Mouse (Mus musculus) left cerebral cortex, adult 2 months (tissue): ENCODE data around the gene Sectm1a. TPM values are rescaled to one million over a fixed set of nuclear protein-coding genes. Genes with fewer than 3 reads are reported as not detected.
"Not testable (repeated sequence)": the region's sequence is repeated elsewhere in the genome, so short reads cannot be mapped to it uniquely, and the experiment has no call there.

Source experiments
- DNase-seq, 2 experiments: peaks; one replicate each; pipeline ENCODE4 v3.0.0; 2021 to 2022; ENCODE audit warnings: low spot score in 2 of 2, mixed read lengths in 1 of 2; ENCODE audit errors: extremely low spot score in 1 of 2
- H3K27ac ChIP-seq: fragments of 200-600 bp; 2 replicates; pipeline ENCODE4 v1.8.1; 2022
- H3K4me3 ChIP-seq: fragments of 200-600 bp; 2 replicates; pipeline ENCODE4 v1.8.1; 2022
- CTCF ChIP-seq: fragments of 200-600 bp; IDR thresholded peaks from 2 replicates; pipeline ENCODE4 v1.8.1; 2022; ENCODE audit warnings: antibody characterized with exemption, mild to moderate bottlenecking, moderate library complexity
- intact Hi-C: fragments of 180-260 bp; cut with DNase I; formaldehyde crosslinking; loops from one replicate; pipeline ENCODE4 v1.15.1; 2025
- total RNA-seq, 2 experiments: library from RNA; stranded (reverse); gene quantifications; 2 replicates each; pipeline ENCODE4 v1.2.3; 2021

Sectm1a gene
- total RNA-seq, 2 experiments from 2014 or later = not detected

DNA sequence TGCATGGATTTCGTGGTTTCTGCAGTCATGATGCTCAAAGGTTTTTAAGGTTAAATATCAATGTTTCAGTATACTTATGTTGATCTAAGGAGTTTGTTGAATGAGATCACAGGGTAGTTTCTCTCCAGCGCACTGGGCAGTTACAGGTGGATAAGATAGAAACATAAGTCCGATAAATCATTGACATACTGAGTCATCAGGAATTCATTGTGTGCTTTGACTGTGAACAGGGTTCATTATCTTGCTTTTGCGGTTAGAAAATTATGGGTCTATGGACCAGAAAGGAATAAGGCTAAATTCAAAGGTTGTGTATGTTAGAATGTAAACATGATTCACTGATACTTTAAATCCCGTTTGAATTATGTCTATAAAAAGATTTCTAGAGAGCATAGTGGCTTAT, 4.2 kb upstream of the Sectm1a start:
- no peak overlapping the region for H3K27ac ChIP-seq
- intact Hi-C loops = no loop called here
- no peak overlapping the region for H3K4me3 ChIP-seq
- DNase-seq = no peak
- TF ChIP-seq CTCF = no peak

DNA sequence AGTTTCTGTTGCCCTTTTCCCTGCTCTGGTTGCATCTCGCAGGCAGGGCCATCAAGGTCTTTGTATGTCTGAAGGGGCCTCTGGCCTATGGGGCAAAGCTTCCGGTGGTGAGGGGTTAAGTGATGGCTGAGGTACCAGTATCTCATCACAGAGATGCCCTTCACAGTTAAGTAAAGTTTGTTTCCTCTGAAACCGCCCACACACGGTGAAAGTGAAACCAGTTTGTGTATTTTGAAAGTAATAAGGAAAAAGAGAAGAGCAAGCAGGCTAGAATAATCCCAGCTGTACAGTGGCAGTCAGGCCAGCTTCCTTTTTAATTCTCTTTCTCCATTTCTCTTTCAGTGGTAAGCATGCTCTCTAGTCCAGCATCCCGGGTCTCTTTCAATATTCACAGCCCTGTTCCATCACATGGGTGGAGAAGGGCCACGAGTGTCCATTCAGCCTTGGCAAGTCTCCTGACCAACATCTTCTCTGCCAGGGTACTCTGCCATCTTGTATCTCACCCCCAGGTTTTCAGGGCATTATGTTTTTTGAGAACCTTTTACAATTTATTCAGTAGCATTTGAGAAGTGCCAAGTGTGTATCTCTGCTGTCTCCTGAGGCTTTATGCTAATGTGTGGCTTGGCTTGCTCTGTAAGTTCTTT, 2.0 kb upstream of the Sectm1a start:
- DNase-seq = no peak
- no peak for TF ChIP-seq CTCF
- no peak overlapping the region for H3K4me3 ChIP-seq
- H3K27ac ChIP-seq = no peak overlapping the region
- intact Hi-C loops = no loop called here

DNA sequence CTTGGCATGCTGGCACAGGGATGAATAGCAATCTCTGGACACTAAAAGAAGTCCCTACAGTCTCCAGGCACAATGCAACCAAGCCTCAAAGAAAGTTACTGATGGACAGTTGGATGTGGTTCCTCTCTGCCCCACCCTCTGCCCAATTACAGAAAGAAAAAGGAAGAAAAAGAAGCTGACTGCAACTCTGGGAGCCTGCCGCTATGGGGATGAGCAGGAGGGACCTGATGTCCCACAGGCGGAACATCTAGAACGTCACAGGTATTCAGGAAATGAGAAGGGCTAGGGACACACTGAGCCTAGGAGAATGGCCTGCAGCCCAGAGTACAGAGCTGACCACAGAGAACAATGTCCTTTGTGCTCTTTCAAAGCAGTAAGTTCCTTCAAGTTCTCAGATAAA, 1.2 kb upstream of the Sectm1a start:
- TF ChIP-seq CTCF = no peak
- Histone ChIP-seq H3K4me3 (no peak overlapping the region), H3K27ac (no peak overlapping the region)
- intact Hi-C loops = no loop called here
- DNase-seq = no peak

DNA sequence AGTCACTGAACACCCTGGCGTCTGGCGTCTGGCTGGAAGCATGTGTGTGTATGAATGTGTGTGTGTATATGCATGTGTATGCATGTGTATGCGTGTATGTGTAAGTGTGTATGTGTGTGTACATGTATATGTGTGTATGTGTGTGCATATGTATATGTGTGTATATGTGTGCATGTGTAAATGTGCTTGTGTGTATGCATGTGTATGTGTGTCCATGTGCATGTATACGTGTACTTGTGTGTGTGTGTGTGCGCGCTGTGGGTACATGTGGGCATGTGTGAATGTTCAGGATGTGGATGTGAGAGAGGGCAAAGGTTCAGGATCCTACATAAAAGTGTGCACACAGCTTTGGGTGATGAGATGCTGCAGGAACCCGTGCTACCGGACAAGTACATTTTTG, 690 bp downstream of the Sectm1a start:
- intact Hi-C loops = no loop called here
- no peak for TF ChIP-seq CTCF
- Histone ChIP-seq H3K4me3 (no peak overlapping the region), H3K27ac (no peak overlapping the region)
- DNase-seq = no peak

DNA sequence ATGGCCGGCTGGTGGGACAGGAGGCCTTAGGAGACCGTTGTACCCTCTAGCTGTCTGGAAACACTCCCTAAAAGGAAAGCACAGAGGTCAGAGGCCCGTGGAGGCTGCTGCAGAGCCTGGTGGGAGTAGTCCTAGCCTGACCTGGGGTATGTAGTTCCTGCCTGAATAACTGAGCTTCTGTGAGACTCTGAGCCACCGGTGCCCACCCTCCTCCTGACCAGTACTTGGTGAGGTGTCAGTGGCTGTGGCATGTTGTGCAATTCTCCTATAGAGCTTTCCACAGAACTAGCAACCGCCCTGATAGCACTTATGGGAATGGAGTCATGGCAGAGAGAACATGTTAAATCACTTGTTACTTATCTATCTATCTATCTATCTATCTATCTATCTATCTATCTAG, 5.4 kb downstream of the Sectm1a start:
- intact Hi-C loops = no loop called here
- no peak for TF ChIP-seq CTCF
- no peak overlapping the region for H3K4me3 ChIP-seq
- H3K27ac ChIP-seq = no peak overlapping the region
- no peak for DNase-seq

DNA sequence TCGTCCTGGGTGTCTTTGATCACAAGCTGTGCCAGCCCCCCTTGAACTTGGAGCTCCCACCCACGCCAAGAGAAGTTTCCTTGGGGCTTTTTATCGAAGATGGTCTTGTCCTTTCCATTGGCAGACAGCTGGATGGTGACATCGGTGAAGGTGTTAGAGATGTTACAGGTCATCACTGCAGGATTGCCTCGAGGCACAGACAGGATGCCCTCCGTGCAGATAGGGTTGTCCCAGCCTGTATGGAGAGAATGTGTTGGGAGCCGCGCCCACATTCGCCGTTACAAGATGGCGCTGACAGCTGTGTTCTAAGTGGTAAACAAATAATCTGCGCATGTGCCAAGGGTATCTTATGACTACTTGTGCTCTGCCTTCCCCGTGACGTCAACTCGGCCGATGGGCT, 11.4 kb downstream of the Sectm1a start:
- H3K27ac ChIP-seq, intact Hi-C loops, H3K4me3 ChIP-seq, DNase-seq: not testable (repeated sequence)

DNA sequence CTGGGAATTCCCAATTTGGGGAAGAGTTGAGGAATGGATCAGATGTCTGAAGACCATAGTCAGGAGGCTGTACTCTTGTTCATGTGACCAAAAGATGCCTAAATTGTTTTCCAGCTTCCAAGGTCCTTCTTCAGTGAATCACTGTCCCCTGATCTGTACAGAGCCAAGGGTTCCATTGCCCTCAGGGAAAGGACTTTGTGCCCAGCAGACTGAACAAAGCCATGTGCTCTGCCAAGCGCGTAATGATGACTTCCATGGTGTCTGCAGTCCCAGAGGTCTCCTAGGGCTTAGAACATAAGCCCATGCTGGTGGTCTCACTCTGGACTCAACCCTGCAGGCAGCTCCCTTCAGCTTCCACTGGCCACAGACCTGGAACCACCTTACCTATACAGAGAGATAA, 13.1 kb downstream of the Sectm1a start:
- Histone ChIP-seq H3K27ac (no peak overlapping the region), H3K4me3 (no peak overlapping the region)
- no peak for TF ChIP-seq CTCF
- no peak for DNase-seq
- intact Hi-C loops = no loop called here

DNA sequence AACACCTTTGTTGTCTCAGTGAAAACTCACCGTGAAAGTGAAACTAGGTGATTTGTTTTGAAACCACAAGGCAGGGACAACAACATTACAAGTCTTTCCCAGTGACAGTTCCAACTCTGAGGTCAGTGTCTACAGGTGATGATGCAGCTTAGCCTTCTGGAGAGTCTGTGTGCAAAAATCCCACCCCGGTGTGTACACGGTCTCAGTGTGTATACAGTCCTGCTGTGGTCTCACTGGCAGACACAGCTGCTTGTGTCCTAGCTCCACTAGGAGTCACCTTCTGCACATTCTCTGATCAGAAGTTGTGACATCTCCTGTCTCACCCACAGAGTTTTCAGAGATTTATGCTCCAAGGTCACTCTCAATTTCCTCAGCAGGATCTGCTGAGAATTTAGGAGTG, 16.8 kb downstream of the Sectm1a start:
- intact Hi-C loops = no loop called here
- no peak; the same call in 1 of the 2 replicates for TF ChIP-seq CTCF
- Histone ChIP-seq H3K27ac (no peak overlapping the region), H3K4me3 (no peak overlapping the region)
- no peak for DNase-seq

DNA sequence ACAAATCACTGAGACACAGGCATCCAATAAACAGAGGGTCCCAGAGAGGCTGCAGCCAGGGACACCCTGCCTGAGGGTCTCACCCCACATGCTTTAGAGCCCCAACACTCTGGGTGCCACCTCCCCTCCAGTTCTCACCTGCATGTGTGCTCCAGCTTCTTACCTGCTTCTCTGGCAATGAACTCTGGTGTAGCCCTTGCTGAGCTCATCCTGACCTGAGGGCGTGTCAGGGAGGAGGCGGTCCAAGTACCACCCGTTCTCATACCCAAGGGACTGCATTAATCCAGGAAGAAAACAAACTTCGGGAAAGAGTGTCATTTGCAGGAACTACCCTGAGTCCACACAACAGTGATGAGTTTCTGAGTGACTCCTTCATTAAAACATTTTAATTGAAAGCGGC, 17.6 kb downstream of the Sectm1a start, which contains the start of gene Sectm1b:
TSS of gene Sectm1b (minus strand) at position 191 of the 400 bp plus-strand sequence.
- intact Hi-C loops = no loop called here
- no peak within 1 kb of the TSS for H3K4me3 ChIP-seq
- TF ChIP-seq CTCF = no peak
- H3K27ac ChIP-seq = no peak within 1 kb of the TSS
- no peak for DNase-seq

DNA sequence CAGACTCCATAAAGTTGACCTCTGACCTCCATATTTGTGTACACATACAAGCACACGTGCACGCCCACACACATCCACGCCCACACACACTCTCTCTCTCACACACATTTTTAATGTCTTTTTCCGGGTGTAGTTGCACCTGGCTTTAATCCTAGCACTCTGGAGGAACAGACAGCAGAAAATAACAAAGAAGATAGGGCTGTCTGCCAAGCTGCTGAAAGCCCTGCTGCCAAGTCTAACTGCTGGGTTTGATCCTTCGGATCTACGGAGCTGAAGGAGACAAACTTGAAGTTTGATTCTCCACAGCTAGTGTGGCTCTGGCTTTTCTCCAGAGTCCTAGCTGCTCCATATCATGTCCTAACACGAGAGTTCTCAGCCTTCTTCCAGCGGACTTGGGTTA, 19.4 kb downstream of the Sectm1a start:
- DNase-seq = no peak
- TF ChIP-seq CTCF = no peak
- intact Hi-C loops = no loop called here
- Histone ChIP-seq H3K4me3 (no peak overlapping the region), H3K27ac (no peak overlapping the region)

DNA sequence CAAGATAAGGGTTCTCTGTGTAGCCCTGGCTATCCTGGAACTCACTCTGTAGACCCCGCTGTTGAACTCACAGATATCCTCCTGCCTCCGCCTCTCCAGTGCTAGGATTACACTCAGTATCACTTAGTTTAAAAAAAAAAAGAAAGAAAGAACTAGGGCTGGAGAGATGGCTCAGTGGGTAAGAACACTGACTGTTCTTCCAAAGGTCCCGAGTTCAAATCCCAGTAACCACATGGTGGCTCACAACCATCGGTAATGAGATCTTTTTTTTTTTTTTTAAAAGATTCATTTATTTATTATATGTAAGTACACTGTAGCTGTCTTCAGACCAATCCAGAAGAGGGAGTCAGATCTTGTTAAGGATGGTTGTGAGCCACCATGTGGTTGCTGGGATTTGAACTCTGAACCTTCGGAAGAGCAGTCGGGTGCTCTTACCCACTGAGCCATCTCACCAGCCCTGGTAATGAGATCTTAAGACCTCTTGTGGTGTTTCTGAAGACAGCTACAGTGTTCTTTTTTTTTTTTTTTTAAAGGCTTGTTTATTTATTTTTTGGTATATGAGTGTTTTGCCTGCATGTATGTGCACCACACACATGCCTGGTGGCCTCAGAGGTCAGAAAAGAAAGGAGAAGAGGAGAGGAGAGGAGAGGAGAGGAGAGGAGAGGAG, 20.5 kb downstream of the Sectm1a start:
- H3K4me3 ChIP-seq, DNase-seq, H3K27ac ChIP-seq, intact Hi-C loops: not testable (repeated sequence)

DNA sequence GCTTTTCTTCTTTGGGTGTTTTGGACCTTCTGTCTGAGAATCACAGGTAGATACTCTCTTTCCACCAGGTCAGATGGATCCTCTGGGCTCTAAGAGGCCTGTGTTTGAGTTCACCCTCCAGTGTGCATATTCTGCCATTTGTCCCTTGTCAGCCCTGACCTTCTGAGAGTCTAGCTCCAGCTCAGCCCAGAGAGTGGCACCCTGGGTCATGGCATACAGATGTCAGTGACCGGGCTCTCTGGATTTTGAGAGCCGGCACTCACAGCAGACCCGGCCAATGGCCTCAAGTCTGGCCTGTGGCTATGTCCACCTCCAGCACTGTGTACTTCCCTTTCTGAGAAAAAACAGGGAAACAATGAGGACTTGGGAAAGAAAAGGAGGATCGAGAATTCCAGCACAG, 21.5 kb downstream of the Sectm1a start:
- Histone ChIP-seq H3K27ac (no peak overlapping the region), H3K4me3 (no peak overlapping the region)
- TF ChIP-seq CTCF = no peak
- intact Hi-C loops = no loop called here
- no peak for DNase-seq

DNA sequence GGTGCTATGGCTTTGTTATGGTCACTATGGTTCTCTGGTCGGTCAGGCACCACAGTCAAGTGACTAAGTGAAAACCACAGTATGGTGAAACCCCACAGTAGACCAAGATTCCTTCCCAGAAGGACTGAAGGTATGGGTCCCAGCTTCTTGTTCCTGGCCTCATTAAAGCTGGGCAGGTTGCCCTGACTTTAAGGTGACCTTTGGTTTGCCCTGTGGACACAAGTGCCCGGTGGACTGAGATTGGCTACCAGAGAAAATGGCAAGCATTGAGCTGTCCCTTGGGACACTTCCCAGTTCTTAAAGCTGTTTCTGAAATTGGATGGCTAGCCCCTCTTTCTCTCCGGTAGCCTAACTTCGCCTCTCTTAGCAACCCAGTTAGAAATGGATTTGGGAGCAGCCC, 22.1 kb downstream of the Sectm1a start:
- no peak overlapping the region for H3K4me3 ChIP-seq
- intact Hi-C loops = no loop called here
- no peak overlapping the region for H3K27ac ChIP-seq
- DNase-seq = no peak
- no peak for TF ChIP-seq CTCF
